Mouse (Mus musculus) left cerebral cortex, adult 2 months (tissue): ENCODE data around the gene Rph3al. TPM values are rescaled to one million over a fixed set of nuclear protein-coding genes. Genes with fewer than 3 reads are reported as not detected.

Source experiments
- DNase-seq, 2 experiments: peaks; one replicate each; pipeline ENCODE4 v3.0.0; 2021 to 2022; ENCODE audit warnings: low spot score in 2 of 2, mixed read lengths in 1 of 2; ENCODE audit errors: extremely low spot score in 1 of 2
- H3K27ac ChIP-seq: fragments of 200-600 bp; 2 replicates; pipeline ENCODE4 v1.8.1; 2022
- H3K4me3 ChIP-seq: fragments of 200-600 bp; 2 replicates; pipeline ENCODE4 v1.8.1; 2022
- CTCF ChIP-seq: fragments of 200-600 bp; IDR thresholded peaks from 2 replicates; pipeline ENCODE4 v1.8.1; 2022; ENCODE audit warnings: antibody characterized with exemption, mild to moderate bottlenecking, moderate library complexity
- intact Hi-C: fragments of 180-260 bp; cut with DNase I; formaldehyde crosslinking; loops from one replicate; pipeline ENCODE4 v1.15.1; 2025
- total RNA-seq, 2 experiments: library from RNA; stranded (reverse); gene quantifications; 2 replicates each; pipeline ENCODE4 v1.2.3; 2021

The Rph3al gene
- total RNA-seq, 2 experiments from 2014 or later, result 2.3 to 2.7 TPM

- intact Hi-C loops, result loop anchor here (5.0 kb wide), 1 partner anchor 119 kb away; no protein-coding TSS in a partner anchor
- DNase-seq, result peak in 1 of 2 experiments; percentile 16
- no peak for TF ChIP-seq CTCF
- H3K4me3 ChIP-seq, result no peak overlapping the region
- H3K27ac ChIP-seq, result no peak overlapping the region
Measured at GRCm38 (mm10) chr11:75901339-75901738, 36.9 kb downstream of the Rph3al start.

GRCm38 (mm10) chr11:75899676-75900075, 38.6 kb downstream of the Rph3al start:
- no peak overlapping the region for H3K4me3 ChIP-seq

GRCm38 (mm10) chr11:75898532-75898931, 39.7 kb downstream of the Rph3al start:
- Histone ChIP-seq H3K27ac (no peak overlapping the region), H3K4me3 (no peak overlapping the region)
- TF ChIP-seq CTCF, result no peak
- intact Hi-C loops, result no loop called here
- no peak for DNase-seq

More at GRCm38 (mm10) chr11:75899676-75900075, 38.6 kb downstream of the Rph3al start:
- TF ChIP-seq CTCF, result no peak
- intact Hi-C loops, result loop anchor here (5.0 kb wide), 1 partner anchor 117 kb away; no protein-coding TSS in a partner anchor
- DNase-seq, result no peak
- H3K27ac ChIP-seq, result no peak overlapping the region

GRCm38 (mm10) chr11:75894791-75895420, 43.3 kb downstream of the Rph3al start:
- intact Hi-C loops, result no loop called here
- no peak for DNase-seq
- H3K4me3 ChIP-seq, result no peak overlapping the region
- no peak overlapping the region for H3K27ac ChIP-seq
- no peak for TF ChIP-seq CTCF

- Histone ChIP-seq H3K4me3 (no peak overlapping the region), H3K27ac (no peak overlapping the region)
- no peak for DNase-seq
- intact Hi-C loops, result no loop called here
- TF ChIP-seq CTCF, result no peak
Measured at GRCm38 (mm10) chr11:75893956-75894355, 44.3 kb downstream of the Rph3al start.

- DNase-seq, result no peak
- no peak for TF ChIP-seq CTCF
- no peak overlapping the region for H3K4me3 ChIP-seq
- intact Hi-C loops, result no loop called here
- no peak overlapping the region for H3K27ac ChIP-seq
Measured at GRCm38 (mm10) chr11:75887349-75887748, 50.9 kb downstream of the Rph3al start.

GRCm38 (mm10) chr11:75881234-75881633, 57.0 kb downstream of the Rph3al start:
- intact Hi-C loops, result no loop called here
- no peak overlapping the region for H3K27ac ChIP-seq
- no peak overlapping the region for H3K4me3 ChIP-seq
- no peak for TF ChIP-seq CTCF
- no peak for DNase-seq

- peak; percentile 59 to 62 for DNase-seq
- H3K4me3 ChIP-seq, result no peak overlapping the region
- intact Hi-C loops, result no loop called here
- H3K27ac ChIP-seq, result no peak overlapping the region
- TF ChIP-seq CTCF, result no peak
Measured at GRCm38 (mm10) chr11:75880064-75880463, 58.2 kb downstream of the Rph3al start.

GRCm38 (mm10) chr11:75878460-75878859, 59.8 kb downstream of the Rph3al start:
- TF ChIP-seq CTCF, result no peak
- intact Hi-C loops, result no loop called here
- Histone ChIP-seq H3K27ac (no peak overlapping the region), H3K4me3 (no peak overlapping the region)
- no peak for DNase-seq

- TF ChIP-seq CTCF, result no peak
- intact Hi-C loops, result no loop called here
- Histone ChIP-seq H3K4me3 (no peak overlapping the region), H3K27ac (no peak overlapping the region)
- DNase-seq, result no peak
Measured at GRCm38 (mm10) chr11:75876043-75876780, 62.0 kb downstream of the Rph3al start.

GRCm38 (mm10) chr11:75871688-75872087, 66.5 kb downstream of the Rph3al start:
- Histone ChIP-seq H3K4me3 (no peak overlapping the region), H3K27ac (no peak overlapping the region)
- TF ChIP-seq CTCF, result no peak
- no peak for DNase-seq
- intact Hi-C loops, result no loop called here

- intact Hi-C loops, result loop anchor here (1.0 kb wide), 1 partner anchor 75 kb away; the partner anchor contains the start of gene Doc2b
- H3K4me3 ChIP-seq, result no peak overlapping the region
- no peak for DNase-seq
- H3K27ac ChIP-seq, result no peak overlapping the region
- TF ChIP-seq CTCF, result no peak
Measured at GRCm38 (mm10) chr11:75870947-75871346, 67.3 kb downstream of the Rph3al start.
